Mouse (Mus musculus): ENCODE measurements around the gene Tbx6. TPM values are rescaled to one million over a fixed set of nuclear protein-coding genes. Genes with fewer than 3 reads are reported as not detected.

Tbx6 gene
- polyA plus RNA-seq, 1 experiment from 2014 or later: 0.50 TPM

- H3K4me2 ChIP-seq: no peak overlapping the region
- H3K9me3 ChIP-seq (replicated peaks): no peaks in the 10 kb centered on the region
- peaks cover 61% of the 10 kb centered on the region for H3K27me3 ChIP-seq
- 0 out of 2 replicates have a peak, but pooled peaks cover 8% of the 10 kb centered on the region for H3K4me1 ChIP-seq (replicated peaks)
- H3K9ac ChIP-seq: no peak overlapping the region
- H3K36me3 ChIP-seq (replicated peaks): no peaks in the 10 kb centered on the region
- no peak overlapping the region for H3K27ac ChIP-seq (replicated peaks)
- no peak overlapping the region for H3K4me3 ChIP-seq (replicated peaks)
- no peak for ATAC-seq (ENCODE audit: insufficient read depth)
- 34% methylated on average over 9 of the region's 9 CpGs for WGBS (ENCODE audit: insufficient replicate concordance)
Measured at GRCm38 (mm10) chr7:126822741-126823140, 41.5 kb downstream of the Tbx6 start.

GRCm38 (mm10) chr7:126823202-126823711, 42.0 kb downstream of the Tbx6 start:
- Histone ChIP-seq H3K36me3 (replicated peaks) (no peaks in the 10 kb centered on the region), H3K4me3 (replicated peaks) (no peak overlapping the region), H3K4me2 (no peak overlapping the region), H3K27ac (replicated peaks) (no peak overlapping the region), H3K27me3 (peaks cover 62% of the 10 kb centered on the region), H3K9ac (no peak overlapping the region), H3K4me1 (replicated peaks) (0 out of 2 replicates have a peak, but pooled peaks cover 8% of the 10 kb centered on the region), H3K9me3 (replicated peaks) (no peaks in the 10 kb centered on the region)
- ATAC-seq (ENCODE audit: insufficient read depth): no peak
- WGBS (ENCODE audit: insufficient replicate concordance): 5% methylated on average over 18 of the region's 19 CpGs

GRCm38 (mm10) chr7:126823940-126824339, 42.7 kb downstream of the Tbx6 start:
- H3K27me3 ChIP-seq: peaks cover 68% of the 10 kb centered on the region
- no peak for ATAC-seq (ENCODE audit: insufficient read depth)

GRCm38 (mm10) chr7:126825403-126825802, 44.1 kb downstream of the Tbx6 start:
- H3K27me3 ChIP-seq: peaks cover 80% of the 10 kb centered on the region
- WGBS (ENCODE audit: insufficient replicate concordance): 25% methylated on average over 8 of the region's 8 CpGs
- ATAC-seq (ENCODE audit: insufficient read depth): no peak

More at GRCm38 (mm10) chr7:126823940-126824339, 42.7 kb downstream of the Tbx6 start:
- H3K27ac ChIP-seq (replicated peaks): no peak overlapping the region
- no peak overlapping the region for H3K9ac ChIP-seq
- H3K4me3 ChIP-seq (replicated peaks): no peak overlapping the region
- no peaks in the 10 kb centered on the region for H3K36me3 ChIP-seq (replicated peaks)
- 0 out of 2 replicates have a peak, but pooled peaks cover 8% of the 10 kb centered on the region for H3K4me1 ChIP-seq (replicated peaks)
- H3K9me3 ChIP-seq (replicated peaks): no peaks in the 10 kb centered on the region
- WGBS (ENCODE audit: insufficient replicate concordance): 16% methylated on average over 10 of the region's 10 CpGs
- no peak overlapping the region for H3K4me2 ChIP-seq

GRCm38 (mm10) chr7:126825952-126826351, 44.7 kb downstream of the Tbx6 start:
- no peak overlapping the region for H3K27ac ChIP-seq (replicated peaks)
- no peak overlapping the region for H3K4me2 ChIP-seq
- no peak for ATAC-seq (ENCODE audit: insufficient read depth)
- no peaks in the 10 kb centered on the region for H3K36me3 ChIP-seq (replicated peaks)
- H3K4me1 ChIP-seq (replicated peaks): 0 out of 2 replicates have a peak, but pooled peaks cover 8% of the 10 kb centered on the region
- H3K4me3 ChIP-seq (replicated peaks): no peak overlapping the region
- no peak overlapping the region for H3K9ac ChIP-seq
- WGBS (ENCODE audit: insufficient replicate concordance): 53% methylated on average over 5 of the region's 5 CpGs
- peaks cover 82% of the 10 kb centered on the region for H3K27me3 ChIP-seq
- no peaks in the 10 kb centered on the region for H3K9me3 ChIP-seq (replicated peaks)

More at GRCm38 (mm10) chr7:126825403-126825802, 44.1 kb downstream of the Tbx6 start:
- Histone ChIP-seq H3K27ac (replicated peaks) (no peak overlapping the region), H3K9me3 (replicated peaks) (no peaks in the 10 kb centered on the region), H3K4me1 (replicated peaks) (0 out of 2 replicates have a peak, but pooled peaks cover 8% of the 10 kb centered on the region), H3K4me2 (no peak overlapping the region), H3K9ac (no peak overlapping the region), H3K4me3 (replicated peaks) (no peak overlapping the region), H3K36me3 (replicated peaks) (no peaks in the 10 kb centered on the region)

GRCm38 (mm10) chr7:126831539-126831938, 50.3 kb downstream of the Tbx6 start, which contains the start of gene 4930451I11Rik:
Gene 4930451I11Rik, minus strand, starts transcription at chr7:126831639.
- Histone ChIP-seq H3K9ac (no peak within 1 kb of the TSS), H3K9me3 (replicated peaks) (no peaks in the 10 kb centered on the region), H3K27me3 (peaks cover 37% of the 10 kb centered on the region), H3K27ac (replicated peaks) (no peak within 1 kb of the TSS), H3K4me1 (replicated peaks) (peaks cover 5% of the 10 kb centered on the region), H3K36me3 (replicated peaks) (no peaks in the 10 kb centered on the region), H3K4me3 (replicated peaks) (peak within 1 kb of the TSS; percentile 30), H3K4me2 (peak within 1 kb of the TSS; percentile 57)
- ATAC-seq (ENCODE audit: insufficient read depth): no peak
- 50% methylated on average over 5 of the region's 5 CpGs for WGBS (ENCODE audit: insufficient replicate concordance)

GRCm38 (mm10) chr7:126832036-126832598, 50.8 kb downstream of the Tbx6 start:
- Histone ChIP-seq H3K4me2 (peak overlapping the region; percentile 57), H3K4me3 (replicated peaks) (peak overlapping the region; percentile 30), H3K9me3 (replicated peaks) (no peaks in the 10 kb centered on the region), H3K27ac (replicated peaks) (no peak overlapping the region), H3K27me3 (peaks cover 32% of the 10 kb centered on the region), H3K9ac (no peak overlapping the region), H3K36me3 (replicated peaks) (no peaks in the 10 kb centered on the region), H3K4me1 (replicated peaks) (peaks cover 5% of the 10 kb centered on the region)
- under 1% methylated on average over 21 of the region's 21 CpGs for WGBS (ENCODE audit: insufficient replicate concordance)
- peak; percentile 73 for ATAC-seq (ENCODE audit: insufficient read depth)

- Histone ChIP-seq H3K9me3 (replicated peaks) (no peaks in the 10 kb centered on the region), H3K4me3 (replicated peaks) (no peak overlapping the region), H3K36me3 (replicated peaks) (no peaks in the 10 kb centered on the region), H3K4me1 (replicated peaks) (peaks cover 5% of the 10 kb centered on the region), H3K27ac (replicated peaks) (no peak overlapping the region), H3K4me2 (no peak overlapping the region), H3K9ac (no peak overlapping the region), H3K27me3 (peaks cover 31% of the 10 kb centered on the region)
- no peak for ATAC-seq (ENCODE audit: insufficient read depth)
- WGBS (ENCODE audit: insufficient replicate concordance): 76% methylated on average over 1 of the region's 1 CpGs
Measured at GRCm38 (mm10) chr7:126833294-126833693, 52.0 kb downstream of the Tbx6 start.

Other genes starting within 250 kb of the Tbx6 start
- gene Eif3c, start 215.1 kb upstream of the Tbx6 start, polyA plus RNA-seq (2015; fragmentation: Nextera tagmentation; extraction: Ambion mirVana): 79.3 and 86.2 TPM in 2 replicates
- gene Apobr, start 196.5 kb upstream of the Tbx6 start, polyA plus RNA-seq (2015; fragmentation: Nextera tagmentation; extraction: Ambion mirVana): 2.3 and 2.5 TPM in 2 replicates
- gene Cln3, start 195.7 kb upstream of the Tbx6 start, polyA plus RNA-seq (2015; fragmentation: Nextera tagmentation; extraction: Ambion mirVana): 11.9 and 12.6 TPM in 2 replicates
- 0.12 and 0.18 TPM in 2 replicates for gene Il27, start 186.5 kb upstream of the Tbx6 start, polyA plus RNA-seq (2015; fragmentation: Nextera tagmentation; extraction: Ambion mirVana)
- 3.7 and 4.6 TPM in 2 replicates for gene Nupr1, start 150.6 kb upstream of the Tbx6 start, polyA plus RNA-seq (2015; fragmentation: Nextera tagmentation; extraction: Ambion mirVana)
- 29.1 and 31.0 TPM in 2 replicates for gene Sgf29, start 132.2 kb upstream of the Tbx6 start, polyA plus RNA-seq (2015; fragmentation: Nextera tagmentation; extraction: Ambion mirVana)
- gene Sult1a1, start 105.1 kb upstream of the Tbx6 start, polyA plus RNA-seq (2015; fragmentation: Nextera tagmentation; extraction: Ambion mirVana): 37.8 and 52.1 TPM in 2 replicates
- gene Bola2, start 86.1 kb upstream of the Tbx6 start, polyA plus RNA-seq (2015; fragmentation: Nextera tagmentation; extraction: Ambion mirVana): 71.8 and 82.7 TPM in 2 replicates
- 3.0 TPM in 2 replicates for gene Slx1b, start 85.7 kb upstream of the Tbx6 start, polyA plus RNA-seq (2015; fragmentation: Nextera tagmentation; extraction: Ambion mirVana)
- gene Coro1a, start 73.7 kb upstream of the Tbx6 start, polyA plus RNA-seq (2015; fragmentation: Nextera tagmentation; extraction: Ambion mirVana): 109 and 118 TPM in 2 replicates
- 20.0 and 23.5 TPM in 2 replicates for gene Mapk3, start 21.9 kb upstream of the Tbx6 start, polyA plus RNA-seq (2015; fragmentation: Nextera tagmentation; extraction: Ambion mirVana)
- gene Gdpd3, start 15.1 kb upstream of the Tbx6 start, polyA plus RNA-seq (2015; fragmentation: Nextera tagmentation; extraction: Ambion mirVana): 0.74 and 0.84 TPM in 2 replicates
- gene Ypel3, start 4.5 kb upstream of the Tbx6 start, polyA plus RNA-seq (2015; fragmentation: Nextera tagmentation; extraction: Ambion mirVana): 103 and 119 TPM in 2 replicates
- 107 and 113 TPM in 2 replicates for gene Ppp4c, start 11.0 kb downstream of the Tbx6 start, polyA plus RNA-seq (2015; fragmentation: Nextera tagmentation; extraction: Ambion mirVana)
- not detected in 2 replicates for gene Fam57b, start 16.2 kb downstream of the Tbx6 start, polyA plus RNA-seq (2015; fragmentation: Nextera tagmentation; extraction: Ambion mirVana)
- gene 4930451I11Rik, start 50.2 kb downstream of the Tbx6 start, polyA plus RNA-seq (2015; fragmentation: Nextera tagmentation; extraction: Ambion mirVana): not detected in 2 replicates
- 0.09 TPM in 1 of 2 replicates, not detected in the other for gene Doc2a, start 65.9 kb downstream of the Tbx6 start, polyA plus RNA-seq (2015; fragmentation: Nextera tagmentation; extraction: Ambion mirVana)
- 8.6 and 13.6 TPM in 2 replicates for gene Hirip3, start 80.5 kb downstream of the Tbx6 start, polyA plus RNA-seq (2015; fragmentation: Nextera tagmentation; extraction: Ambion mirVana)
- gene Ino80e, start 80.9 kb downstream of the Tbx6 start, polyA plus RNA-seq (2015; fragmentation: Nextera tagmentation; extraction: Ambion mirVana): 29.4 and 33.9 TPM in 2 replicates
- 11.3 and 12.9 TPM in 2 replicates for gene Taok2, start 103.2 kb downstream of the Tbx6 start, polyA plus RNA-seq (2015; fragmentation: Nextera tagmentation; extraction: Ambion mirVana)
- 17.0 and 19.3 TPM in 2 replicates for gene Tmem219, start 141.4 kb downstream of the Tbx6 start, polyA plus RNA-seq (2015; fragmentation: Nextera tagmentation; extraction: Ambion mirVana)
- gene Kctd13, start 147.4 kb downstream of the Tbx6 start, polyA plus RNA-seq (2015; fragmentation: Nextera tagmentation; extraction: Ambion mirVana): 4.1 and 5.0 TPM in 2 replicates
- gene Asphd1, start 168.1 kb downstream of the Tbx6 start, polyA plus RNA-seq (2015; fragmentation: Nextera tagmentation; extraction: Ambion mirVana): not detected in 2 replicates
- 0.07 and 0.12 TPM in 2 replicates for gene Sez6l2, start 169.1 kb downstream of the Tbx6 start, polyA plus RNA-seq (2015; fragmentation: Nextera tagmentation; extraction: Ambion mirVana)
- 44.8 and 51.7 TPM in 2 replicates for gene Cdipt, start 194.4 kb downstream of the Tbx6 start, polyA plus RNA-seq (2015; fragmentation: Nextera tagmentation; extraction: Ambion mirVana)
- 0.46 and 0.63 TPM in 2 replicates for gene Cdiptos, start 194.6 kb downstream of the Tbx6 start, polyA plus RNA-seq (2015; fragmentation: Nextera tagmentation; extraction: Ambion mirVana)
- 9.2 TPM in 2 replicates for gene Mvp, start 233.1 kb downstream of the Tbx6 start, polyA plus RNA-seq (2015; fragmentation: Nextera tagmentation; extraction: Ambion mirVana)
- not detected in 2 replicates for gene Pagr1b, start 235.0 kb downstream of the Tbx6 start, polyA plus RNA-seq (2015; fragmentation: Nextera tagmentation; extraction: Ambion mirVana)
- 32.8 and 39.1 TPM in 2 replicates for gene Pagr1a, start 235.9 kb downstream of the Tbx6 start, polyA plus RNA-seq (2015; fragmentation: Nextera tagmentation; extraction: Ambion mirVana)
- 3.6 and 4.0 TPM in 2 replicates for gene Gm42742, start 239.6 kb downstream of the Tbx6 start, polyA plus RNA-seq (2015; fragmentation: Nextera tagmentation; extraction: Ambion mirVana)
- 0.13 and 0.56 TPM in 2 replicates for gene Prrt2, start 239.7 kb downstream of the Tbx6 start, polyA plus RNA-seq (2015; fragmentation: Nextera tagmentation; extraction: Ambion mirVana)
- 38.1 and 45.7 TPM in 2 replicates for gene Maz, start 245.6 kb downstream of the Tbx6 start, polyA plus RNA-seq (2015; fragmentation: Nextera tagmentation; extraction: Ambion mirVana)

All from liver, embryonic 15.5 days (tissue).